Mouse (Mus musculus): Measurements from ENCODE around the gene Plcg1.

Gene Plcg1

GRCm38 (mm10) chr2:160735706-160736310 lies 4.7 kb downstream of the Plcg1 start:
- DNase-seq (ENCODE audit: low spot score in 2 of 2) = no peak

DNA sequence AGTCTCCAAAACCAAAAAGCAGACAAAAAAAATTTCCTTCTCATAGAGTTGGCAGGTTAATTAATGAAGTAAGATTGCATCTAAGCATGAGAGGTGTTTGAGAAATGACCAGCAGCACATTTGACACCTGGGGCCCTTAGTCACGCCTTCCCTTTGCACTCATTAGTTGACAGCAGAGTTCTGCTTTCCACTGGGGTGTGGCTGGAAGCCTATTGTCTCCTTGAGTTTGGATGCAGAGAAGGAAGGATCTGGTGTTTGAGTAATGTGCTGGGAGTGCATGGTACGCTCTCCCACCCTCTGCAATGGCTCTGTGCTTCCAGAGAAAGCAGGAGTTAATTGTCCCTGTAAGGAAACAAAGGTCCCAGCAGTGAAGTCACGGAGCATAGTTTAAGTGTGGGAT lies 5.4 kb downstream of the Plcg1 start:
- DNase-seq (ENCODE audit: low spot score in 2 of 2) = no peak

DNA sequence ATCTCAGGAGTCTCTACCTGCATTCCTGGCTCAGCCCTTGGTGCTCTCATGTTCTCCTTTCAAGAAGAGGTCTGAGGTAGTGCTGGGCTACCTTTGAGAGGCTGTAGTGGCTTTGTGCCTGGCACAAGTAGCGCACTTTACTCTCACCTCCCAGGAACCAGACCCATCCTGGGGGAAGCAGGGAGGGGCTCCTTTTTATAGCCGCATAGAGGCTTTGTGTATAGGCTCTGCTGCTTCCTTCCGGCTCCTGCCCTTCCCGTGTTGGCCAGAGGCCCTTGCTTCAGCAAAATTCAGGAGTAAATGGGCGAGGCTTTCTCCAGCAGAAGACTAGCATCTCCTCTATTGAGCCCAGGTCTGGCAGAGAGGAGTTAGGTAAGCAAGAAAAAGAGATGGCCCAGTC lies 7.3 kb downstream of the Plcg1 start:
- DNase-seq (ENCODE audit: low spot score in 2 of 2) = no peak

GRCm38 (mm10) chr2:160739647-160740356 lies 8.7 kb downstream of the Plcg1 start:
- no peak for DNase-seq (ENCODE audit: low spot score in 2 of 2)

DNA sequence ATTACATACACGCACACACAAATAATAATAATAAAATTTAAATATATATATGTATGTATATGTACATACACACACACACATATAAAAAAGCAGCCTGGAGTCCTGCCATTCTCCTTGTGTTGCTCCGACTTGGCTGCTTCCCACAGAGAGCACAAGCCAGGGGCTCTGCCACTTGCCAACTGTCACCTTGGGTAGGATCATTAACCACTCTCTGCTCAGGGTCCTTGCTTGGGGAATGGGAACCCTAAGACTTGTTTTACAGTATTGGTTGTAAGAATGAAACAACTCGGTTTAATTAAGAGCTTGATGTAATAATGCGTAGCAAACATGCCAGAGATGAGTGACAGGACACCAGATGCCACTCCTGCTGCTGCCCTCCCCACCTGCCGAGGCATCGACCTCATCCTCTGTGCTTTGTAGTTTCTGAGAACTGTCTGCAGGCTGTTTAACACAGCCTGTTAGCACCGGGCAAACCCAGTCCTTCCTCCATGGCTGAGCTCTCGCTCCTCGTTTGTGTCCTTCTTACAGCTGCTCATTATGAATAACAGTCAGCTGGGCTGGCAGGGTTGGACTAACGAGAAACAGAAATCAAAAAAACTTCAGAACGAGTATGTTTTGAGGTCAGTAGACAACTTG lies 9.5 kb downstream of the Plcg1 start:
- no peak for DNase-seq (ENCODE audit: low spot score in 2 of 2)

GRCm38 (mm10) chr2:160741580-160741979 lies 10.5 kb downstream of the Plcg1 start:
- no peak for DNase-seq (ENCODE audit: low spot score in 2 of 2)

DNA sequence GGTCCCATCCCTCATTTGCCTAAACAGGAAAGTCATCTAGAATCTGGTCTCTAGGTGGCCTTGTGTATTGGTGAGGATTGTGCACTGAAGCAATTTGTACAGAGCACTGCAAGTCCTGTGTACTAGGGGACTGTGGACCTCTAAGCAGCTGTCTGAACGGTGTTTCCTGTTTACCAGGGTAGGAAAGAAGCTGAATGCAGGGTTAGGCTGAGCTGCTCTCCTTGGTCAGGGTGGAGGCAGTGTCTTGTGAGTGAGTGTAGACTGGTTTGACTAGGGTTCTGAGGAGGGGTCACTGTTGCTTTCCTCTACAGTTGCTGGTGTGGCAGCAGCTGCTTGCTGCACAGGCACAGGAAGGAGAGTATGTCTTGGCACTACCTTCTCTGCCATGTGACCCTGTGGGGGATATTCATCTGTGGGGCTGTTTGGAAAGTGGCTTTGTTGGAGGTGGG lies 11.1 kb downstream of the Plcg1 start:
- no peak for DNase-seq (ENCODE audit: low spot score in 2 of 2)

GRCm38 (mm10) chr2:160744040-160744822 lies 13.1 kb downstream of the Plcg1 start:
- DNase-seq (ENCODE audit: low spot score in 2 of 2) = no peak

DNA sequence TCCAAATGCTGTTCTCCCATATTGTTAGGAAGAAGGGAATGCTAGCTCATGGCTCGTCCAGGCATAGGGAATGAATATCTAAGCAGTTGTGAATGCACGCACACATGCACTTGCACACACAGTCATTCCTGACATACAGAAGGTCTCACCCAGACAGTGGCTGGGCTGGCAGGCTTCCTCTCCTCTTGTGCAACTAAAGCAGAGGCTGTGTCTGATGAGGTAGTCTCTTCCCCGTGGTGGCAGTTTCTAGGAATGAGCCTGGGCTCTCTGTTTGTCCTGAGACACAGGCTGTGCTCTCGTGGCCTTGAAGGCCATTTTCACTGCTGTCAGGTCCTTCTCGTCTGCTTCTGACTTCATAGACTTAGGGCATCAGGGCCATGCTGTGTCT lies 13.7 kb downstream of the Plcg1 start:
- DNase-seq (ENCODE audit: low spot score in 2 of 2) = no peak

- no peak for DNase-seq (ENCODE audit: low spot score in 2 of 2)
Observed at GRCm38 (mm10) chr2:160745497-160745896, 14.4 kb downstream of the Plcg1 start.

DNA sequence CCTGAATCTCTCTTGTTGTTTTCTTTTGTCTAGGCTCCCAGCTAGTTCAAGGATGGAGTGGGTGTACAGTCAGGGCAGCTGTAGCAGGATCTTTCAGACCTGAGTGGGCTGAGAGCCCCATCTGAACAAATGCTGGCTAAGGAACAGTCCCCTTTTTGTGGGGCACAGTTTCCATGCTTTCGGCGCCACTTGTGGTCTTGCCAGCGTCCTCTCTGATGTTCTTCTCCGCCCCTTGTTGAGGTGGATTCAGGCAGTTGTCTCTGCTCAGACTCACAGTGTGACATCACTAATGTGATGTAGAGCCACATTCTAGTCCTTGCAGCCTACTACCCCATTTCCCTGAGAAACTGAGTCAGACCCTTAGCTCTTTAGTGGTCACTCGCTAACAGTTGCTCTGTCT lies 15.5 kb downstream of the Plcg1 start:
- DNase-seq (ENCODE audit: low spot score in 2 of 2) = no peak

DNA sequence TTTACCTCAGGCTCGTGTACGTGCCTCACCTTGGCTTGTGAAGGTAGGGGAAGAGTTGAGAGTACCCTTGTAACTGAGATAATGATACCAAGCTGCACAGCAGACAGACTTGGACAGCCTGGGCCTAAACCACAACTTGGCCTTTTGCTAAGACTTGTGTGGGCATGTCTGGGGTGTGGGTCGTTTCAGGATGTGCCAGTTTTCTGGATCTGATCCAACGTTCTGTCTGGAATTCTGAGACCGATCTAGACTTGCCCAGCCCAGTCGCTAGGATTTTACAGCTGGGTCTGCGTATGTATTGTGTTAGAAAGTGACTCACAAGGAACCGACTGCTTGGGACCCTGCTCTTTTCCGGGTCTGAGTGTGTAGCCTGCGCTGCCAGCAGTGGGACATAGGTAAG lies 16.0 kb downstream of the Plcg1 start:
- no peak for DNase-seq (ENCODE audit: low spot score in 2 of 2)

- no peak for DNase-seq (ENCODE audit: low spot score in 2 of 2)
Observed at GRCm38 (mm10) chr2:160756583-160757203, 25.6 kb downstream of the Plcg1 start.

GRCm38 (mm10) chr2:160760433-160761184 lies 29.5 kb downstream of the Plcg1 start:
- DNase-seq (ENCODE audit: low spot score in 2 of 2) = peak in 1 of 2 experiments; percentile 48

DNA sequence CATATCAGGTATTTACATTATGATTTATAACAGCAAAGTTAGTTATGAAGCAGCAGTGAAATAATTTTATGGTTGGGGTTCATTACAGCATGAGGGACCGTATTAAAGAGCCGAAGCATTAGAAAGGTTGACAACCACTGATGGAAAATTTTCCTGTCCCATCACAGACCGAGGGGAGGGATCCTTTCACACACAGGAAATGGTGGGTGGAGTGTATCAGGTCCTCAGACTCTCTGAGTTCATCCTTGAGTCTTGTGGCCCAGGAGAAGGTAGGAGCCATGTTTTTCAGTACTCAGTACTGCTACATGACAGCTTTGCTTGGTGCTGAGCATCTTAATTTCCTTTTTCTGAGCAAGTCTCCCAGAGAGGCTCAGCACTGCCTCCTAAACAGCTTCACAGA lies 32.7 kb downstream of the Plcg1 start:
- no peak for DNase-seq (ENCODE audit: low spot score in 2 of 2)

- DNase-seq (ENCODE audit: low spot score in 2 of 2) = no peak
Observed at GRCm38 (mm10) chr2:160764386-160764785, 33.3 kb downstream of the Plcg1 start.

- DNase-seq (ENCODE audit: low spot score in 2 of 2) = no peak
Observed at GRCm38 (mm10) chr2:160765096-160765495, 34.0 kb downstream of the Plcg1 start.

GRCm38 (mm10) chr2:160766371-160766771 lies 35.3 kb downstream of the Plcg1 start:
- DNase-seq (ENCODE audit: low spot score in 2 of 2) = no peak

DNA sequence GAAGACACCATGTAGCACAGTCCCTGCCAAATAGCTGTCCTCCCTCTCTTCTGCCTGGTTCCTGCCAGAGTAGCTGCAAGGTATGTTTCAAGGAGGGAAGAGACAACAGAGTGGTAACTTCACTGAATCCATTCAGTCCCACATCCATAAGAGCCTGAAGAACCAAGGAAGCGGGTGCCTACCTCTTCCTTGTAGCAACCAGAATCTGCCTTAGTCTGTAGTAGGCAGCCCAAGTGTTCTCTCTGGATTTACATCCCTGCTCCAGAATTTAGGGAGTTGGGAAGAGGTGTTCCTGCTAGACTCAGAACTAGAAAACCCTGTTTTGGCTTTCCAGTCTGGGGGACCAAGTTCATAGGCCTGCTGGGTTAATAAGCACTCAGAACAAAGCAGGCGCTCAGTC lies 36.1 kb downstream of the Plcg1 start:
- no peak for DNase-seq (ENCODE audit: low spot score in 2 of 2)

- no peak for DNase-seq (ENCODE audit: low spot score in 2 of 2)
Observed at GRCm38 (mm10) chr2:160768097-160768695, 37.1 kb downstream of the Plcg1 start.

DNA sequence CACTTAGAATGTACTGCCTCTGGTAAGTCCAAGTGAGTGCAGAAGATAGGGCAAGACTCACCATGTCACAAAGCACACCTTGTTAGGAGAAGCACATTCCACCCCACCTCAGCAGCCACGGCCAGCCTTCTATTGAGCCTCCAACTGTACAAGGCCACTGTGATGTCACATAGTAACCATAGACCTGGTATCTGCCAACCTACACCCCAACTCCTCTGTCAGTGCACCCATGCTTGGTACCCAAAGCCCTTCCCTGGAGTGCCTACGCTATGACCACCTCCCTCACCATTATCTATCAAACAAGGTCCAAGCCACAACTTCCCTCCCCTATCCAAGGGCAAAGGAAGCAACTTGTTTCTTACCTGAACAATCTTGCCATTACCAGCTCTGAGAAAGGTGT lies 37.9 kb downstream of the Plcg1 start:
- peak in 1 of 2 experiments; percentile 5 for DNase-seq (ENCODE audit: low spot score in 2 of 2)

Data from frontal cortex, postnatal 14 days (tissue).